Mouse (Mus musculus): ENCODE measurements around the gene Taf9.

Gene Taf9

GRCm38 (mm10) chr13:100651439-100652186 is at the start of gene Taf9:
Gene Taf9 (plus strand): TSS chr13:100651579.
- DNase-seq: no peak

GRCm38 (mm10) chr13:100602239-100602902 is 49.0 kb upstream of the Taf9 start:
- DNase-seq: peak; percentile 66

- DNase-seq: no peak
These were observed 48.2 kb upstream of the Taf9 start for GRCm38 (mm10) chr13:100603031-100603737.

GRCm38 (mm10) chr13:100603738-100604095 is 47.7 kb upstream of the Taf9 start:
- no peak for DNase-seq

GRCm38 (mm10) chr13:100605845-100606244 is 45.5 kb upstream of the Taf9 start:
- no peak for DNase-seq

GRCm38 (mm10) chr13:100607756-100608155 is 43.6 kb upstream of the Taf9 start:
- DNase-seq: no peak

- DNase-seq: no peak
These were observed 40.1 kb upstream of the Taf9 start for GRCm38 (mm10) chr13:100611266-100611665.

GRCm38 (mm10) chr13:100612251-100612650 is 39.1 kb upstream of the Taf9 start:
- no peak for DNase-seq

- DNase-seq: no peak
These were observed 38.5 kb upstream of the Taf9 start for GRCm38 (mm10) chr13:100612903-100613302.

GRCm38 (mm10) chr13:100616181-100617087 is 34.9 kb upstream of the Taf9 start, which contains the start of gene Marveld2:
Gene Marveld2 (minus strand): TSS chr13:100616971.
- peak; percentile 83 for DNase-seq

GRCm38 (mm10) chr13:100617583-100617982 is 33.8 kb upstream of the Taf9 start:
- DNase-seq: no peak

- DNase-seq: no peak
These were observed 29.1 kb upstream of the Taf9 start for GRCm38 (mm10) chr13:100622241-100622640.

- DNase-seq: no peak
These were observed 17.2 kb upstream of the Taf9 start for GRCm38 (mm10) chr13:100634106-100634691.

GRCm38 (mm10) chr13:100642471-100643209 is 8.7 kb upstream of the Taf9 start:
- DNase-seq: no peak

GRCm38 (mm10) chr13:100648223-100648622 is 3.2 kb upstream of the Taf9 start:
- DNase-seq: no peak

GRCm38 (mm10) chr13:100650550-100651438 is 585 bp upstream of the Taf9 start, which contains the start of the genes Ak6 and Rad17:
Gene Ak6 (plus strand): TSS chr13:100650979.
Gene Rad17 (minus strand): TSS chr13:100651051.
- DNase-seq: peak; percentile 98

- no peak for DNase-seq
These were observed 6.7 kb downstream of the Taf9 start for GRCm38 (mm10) chr13:100658091-100658490.

- peak; percentile 40 for DNase-seq
These were observed 8.6 kb downstream of the Taf9 start for GRCm38 (mm10) chr13:100659864-100660456.

GRCm38 (mm10) chr13:100669291-100670022 is 18.1 kb downstream of the Taf9 start, which contains the start of gene Ccdc125:
Gene Ccdc125 (plus strand): TSS chr13:100669717.
- DNase-seq: peak; percentile 61
